Mouse (Mus musculus) kidney, adult 11 months (tissue): ENCODE measurements around the gene Gm8265.
"Not testable (repeated sequence)": the region's sequence is repeated elsewhere in the genome, so short reads cannot be mapped to it uniquely, and the experiment has no call there.

Experiments used
- DNase-seq: peaks from one replicate; pipeline ENCODE4 v3.0.0; 2022

The Gm8265 gene

DNA sequence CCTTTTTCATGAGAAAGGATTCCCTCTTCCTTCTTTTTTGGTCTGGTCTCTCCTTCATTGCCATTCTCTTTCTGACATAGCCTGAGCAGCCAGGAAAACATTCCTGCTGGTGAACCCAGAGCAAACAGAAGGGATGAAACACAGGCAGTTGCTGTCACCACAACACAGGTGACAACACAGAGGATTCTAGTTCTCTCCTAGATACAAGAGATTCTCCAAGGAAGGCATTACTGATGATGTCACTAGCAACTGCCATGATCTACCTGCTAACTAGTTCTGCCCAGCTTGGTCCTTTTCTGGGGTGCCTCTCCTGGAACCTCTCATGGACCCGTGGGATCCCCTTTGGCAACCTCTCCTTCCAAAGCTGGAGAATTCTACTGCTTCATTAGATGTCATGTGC is at the start of gene Gm8265:
Gm8265 (minus strand) TSS at position 101 of the 400 bp plus-strand sequence.
- not testable (repeated sequence) for DNase-seq
